Mouse (Mus musculus) hindbrain, postnatal 0 days (tissue): ENCODE measurements at regions not wholly inside any gene's neighbourhood (a gene's known extent, or its start where the extent isn't known, plus 50 kb on each side); places are given as distances from the start of the nearest gene placed in this dataset.

Experiments
- ATAC-seq: fragments of 200-750 bp; cut with Nextera tagmentation; 2 replicates; pipeline ENCODE4 v1.8.0; 2017; ENCODE audit warnings: mild to moderate bottlenecking, moderate TSS enrichment, moderate library complexity
- DNase-seq: peaks from one replicate; pipeline ENCODE4 v3.0.0-alpha.2; 2015; ENCODE audit warnings: low spot score
- H3K27ac ChIP-seq: fragments of 300-500 bp; sonication (generic); 2 replicates; pipeline ENCODE4 v1.5.1; 2014; ENCODE audit warnings: mild to moderate bottlenecking
- H3K27me3 ChIP-seq: fragments of 300-500 bp; sonication (generic); 2 replicates; pipeline ENCODE4 v1.6.1; 2014; ENCODE audit warnings: low read length, mixed read lengths; ENCODE audit not compliant: insufficient read depth
- H3K36me3 ChIP-seq: fragments of 300-500 bp; sonication (generic); 2 replicates; pipeline ENCODE4 v1.6.1; 2014; ENCODE audit warnings: low read length, mixed read lengths; ENCODE audit not compliant: insufficient read depth
- H3K4me1 ChIP-seq: fragments of 300-500 bp; sonication (generic); 2 replicates; pipeline ENCODE4 v1.6.1; 2014; ENCODE audit warnings: antibody characterized with exemption, low read length, mixed read lengths; ENCODE audit not compliant: insufficient read depth
- H3K4me2 ChIP-seq: fragments of 300-500 bp; sonication (generic); 2 replicates; pipeline ENCODE4 v1.6.1; 2014; ENCODE audit warnings: low read depth, mild to moderate bottlenecking, low read length, moderate library complexity, mixed read lengths
- H3K4me3 ChIP-seq: fragments of 300-500 bp; sonication (generic); 2 replicates; pipeline ENCODE4 v1.5.1; 2014; ENCODE audit warnings: low read length
- H3K9ac ChIP-seq: fragments of 300-500 bp; sonication (generic); replicated peaks from 2 replicates; pipeline ENCODE4 v1.6.1; 2014; ENCODE audit warnings: mild to moderate bottlenecking, low read length, moderate library complexity, mixed read lengths
- H3K9me3 ChIP-seq: fragments of 300-500 bp; sonication (generic); 2 replicates; pipeline ENCODE4 v1.6.1; 2016; ENCODE audit warnings: low read length, mixed read lengths
- CTCF ChIP-seq: IDR thresholded peaks from 2 replicates; pipeline ENCODE4 v1.5.1; 2016; ENCODE audit warnings: antibody characterized with exemption, control low read depth, low read depth
- WGBS: fragments of 180-500 bp; shearing (Covaris S2); extraction: QIAGEN DNeasy Blood & Tissue Kit; methylation state at CpG from one replicate; pipeline ENCODE4 v1.1.7; 2014; 5-methylcytosine and 5-hydroxymethylcytosine counted together

DNA sequence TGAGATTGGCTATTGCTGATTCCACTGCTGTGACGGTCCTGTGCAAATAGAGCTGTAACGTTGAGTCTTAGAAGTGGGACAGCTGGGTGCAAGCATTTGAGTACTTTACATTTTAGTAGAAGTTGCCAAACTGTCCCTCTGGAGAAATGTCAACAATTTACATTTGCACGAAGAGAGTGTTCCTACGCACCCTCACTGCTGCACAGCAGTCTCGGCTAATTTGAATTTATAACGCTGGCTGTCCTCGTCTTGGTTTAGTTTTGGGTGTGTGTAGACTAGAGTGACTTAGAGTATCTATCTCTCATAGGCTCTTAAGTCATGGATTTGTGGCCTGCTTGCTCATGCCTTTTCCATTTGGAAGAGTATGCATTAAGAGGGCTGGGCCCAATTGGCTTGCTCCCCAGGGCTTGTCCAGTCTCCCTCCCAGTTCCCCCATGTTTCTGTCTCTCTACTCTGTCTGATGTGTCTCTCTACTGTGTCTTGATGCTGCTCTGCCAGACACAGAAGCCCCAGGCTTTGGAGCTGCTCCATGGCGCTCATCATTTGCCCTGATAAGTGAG is 79.8 kb upstream of the Mphosph6 start:
- Histone ChIP-seq H3K27me3 (no peaks in the 10 kb centered on the region), H3K4me1 (no peaks in the 10 kb centered on the region), H3K9me3 (no peaks in the 10 kb centered on the region), H3K27ac (no peak overlapping the region), H3K4me2 (no peak overlapping the region), H3K36me3 (no peaks in the 10 kb centered on the region), H3K9ac (no peak overlapping the region), H3K4me3 (no peak overlapping the region)
- 87% methylated on average over 8 of the region's 8 CpGs for WGBS
- no peak for TF ChIP-seq CTCF
- DNase-seq (no peak), ATAC-seq (no peak)

DNA sequence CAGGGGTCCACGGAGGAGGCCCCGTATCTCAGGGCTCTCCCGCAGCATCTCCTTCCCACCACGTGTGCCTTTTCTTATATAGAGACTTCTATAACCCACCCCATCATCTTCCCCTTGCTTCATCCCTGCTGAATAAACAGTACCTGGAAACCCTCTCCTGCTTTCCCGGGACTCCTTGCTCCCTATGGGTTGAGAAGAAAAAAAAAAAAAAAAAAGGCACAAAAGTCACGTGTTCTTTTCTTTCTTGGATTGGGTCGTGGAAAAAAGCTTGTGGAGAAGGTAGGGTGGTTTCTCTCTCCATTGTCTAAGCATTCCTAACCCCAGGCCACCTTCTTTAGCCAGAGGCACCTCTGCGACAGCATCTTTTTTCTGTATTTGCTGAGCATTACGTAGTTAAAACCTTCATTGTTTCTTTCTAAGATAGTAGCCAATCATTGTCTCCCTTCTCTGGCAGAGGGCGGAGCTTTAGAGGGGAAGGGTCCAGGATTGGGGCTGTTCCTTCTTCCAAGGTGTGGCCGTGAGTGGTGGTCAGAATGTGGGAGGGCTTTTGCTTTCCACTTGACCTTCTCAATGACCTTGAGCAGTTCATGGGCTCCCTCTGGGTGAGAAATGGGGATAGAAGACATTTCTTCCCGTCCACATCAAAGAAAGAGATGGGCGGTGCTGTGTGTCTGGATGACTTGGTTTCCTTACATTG is 78.7 kb upstream of the Mphosph6 start:
- Histone ChIP-seq H3K4me1 (no peaks in the 10 kb centered on the region), H3K4me2 (no peak overlapping the region), H3K4me3 (no peak overlapping the region), H3K9me3 (no peaks in the 10 kb centered on the region), H3K36me3 (no peaks in the 10 kb centered on the region), H3K9ac (no peak overlapping the region), H3K27me3 (no peaks in the 10 kb centered on the region), H3K27ac (no peak overlapping the region)
- 69% methylated on average over 13 of the region's 13 CpGs for WGBS
- no peak for ATAC-seq
- no peak for DNase-seq
- no peak for TF ChIP-seq CTCF

DNA sequence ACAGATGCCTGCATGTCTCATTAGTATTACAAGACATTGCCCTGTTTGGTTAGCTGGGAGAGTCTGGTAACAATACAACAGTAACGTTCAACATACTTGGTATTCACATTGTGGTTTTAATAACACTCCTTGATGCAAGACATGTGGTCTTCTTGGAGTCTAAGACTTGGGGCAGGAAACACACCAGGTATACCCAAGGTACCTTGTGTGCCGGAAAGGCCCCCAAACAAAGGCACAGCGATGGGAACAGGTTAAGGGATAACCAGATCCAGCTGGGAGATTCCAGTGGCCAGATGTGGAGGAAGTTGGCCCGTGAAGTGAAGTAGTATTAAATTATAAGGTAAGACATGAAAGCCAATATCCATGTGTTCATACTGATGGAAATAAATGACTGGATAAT is 71.9 kb upstream of the Mphosph6 start:
- DNase-seq (no peak), ATAC-seq (no peak)
- H3K27me3 ChIP-seq = no peaks in the 10 kb centered on the region
- H3K9me3 ChIP-seq = no peaks in the 10 kb centered on the region
- H3K4me2 ChIP-seq = no peak overlapping the region
- H3K4me1 ChIP-seq = no peaks in the 10 kb centered on the region
- no peak overlapping the region for H3K9ac ChIP-seq
- no peaks in the 10 kb centered on the region for H3K36me3 ChIP-seq
- no peak overlapping the region for H3K27ac ChIP-seq
- TF ChIP-seq CTCF = no peak
- WGBS = 74% methylated on average over 4 of the region's 4 CpGs
- no peak overlapping the region for H3K4me3 ChIP-seq

DNA sequence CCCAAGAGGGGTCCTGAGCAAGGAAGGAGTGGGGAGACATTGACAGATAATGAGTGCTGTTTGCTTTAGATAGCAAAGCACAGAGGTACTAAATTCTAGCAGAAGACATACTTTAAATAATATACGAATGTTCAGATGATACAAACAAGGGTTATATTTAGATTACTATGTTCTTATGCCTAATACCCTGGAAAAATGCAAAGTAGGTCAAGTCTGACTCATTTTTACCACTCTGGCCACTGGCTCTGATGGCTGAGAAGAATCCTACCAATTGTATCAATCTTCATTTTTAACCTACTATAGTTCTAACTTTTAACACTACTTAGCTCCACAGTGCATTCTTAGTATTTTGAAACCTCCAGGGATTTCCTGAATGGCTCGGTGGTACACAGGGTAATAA is 65.4 kb upstream of the Mphosph6 start:
- H3K27me3 ChIP-seq = no peaks in the 10 kb centered on the region
- WGBS = 87% methylated on average over 2 of the region's 2 CpGs
- H3K4me3 ChIP-seq = no peak overlapping the region
- no peaks in the 10 kb centered on the region for H3K36me3 ChIP-seq
- H3K4me1 ChIP-seq = no peaks in the 10 kb centered on the region
- H3K9me3 ChIP-seq = no peaks in the 10 kb centered on the region
- H3K4me2 ChIP-seq = no peak overlapping the region
- ATAC-seq (no peak), DNase-seq (no peak)
- no peak for TF ChIP-seq CTCF
- H3K27ac ChIP-seq = no peak overlapping the region
- H3K9ac ChIP-seq = no peak overlapping the region

DNA sequence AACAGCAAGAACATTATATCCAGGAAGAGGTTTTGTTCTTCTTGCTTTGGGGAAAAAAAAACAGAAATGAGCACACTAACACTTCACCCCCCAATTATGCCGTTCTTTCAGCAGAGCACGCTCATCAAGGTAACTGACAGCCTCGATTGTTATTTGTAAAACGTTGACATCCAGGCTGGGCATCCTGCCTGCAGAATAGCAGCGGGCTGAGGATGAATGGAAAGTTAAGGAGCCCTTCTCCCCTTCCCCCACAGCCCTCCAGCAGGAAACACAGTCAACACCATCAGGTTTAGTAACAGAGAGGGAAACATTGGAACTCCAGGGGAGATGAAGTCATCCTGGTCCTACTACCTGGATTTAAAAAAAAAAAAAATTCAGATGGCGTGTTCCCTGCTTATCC is 63.3 kb upstream of the Mphosph6 start:
- no peak for ATAC-seq
- Histone ChIP-seq H3K4me3 (no peak overlapping the region), H3K9me3 (no peaks in the 10 kb centered on the region), H3K4me1 (no peaks in the 10 kb centered on the region), H3K9ac (no peak overlapping the region), H3K27ac (no peak overlapping the region), H3K4me2 (no peak overlapping the region), H3K36me3 (no peaks in the 10 kb centered on the region), H3K27me3 (no peaks in the 10 kb centered on the region)
- no peak for DNase-seq
- TF ChIP-seq CTCF = no peak
- 21% methylated on average over 6 of the region's 6 CpGs for WGBS

DNA sequence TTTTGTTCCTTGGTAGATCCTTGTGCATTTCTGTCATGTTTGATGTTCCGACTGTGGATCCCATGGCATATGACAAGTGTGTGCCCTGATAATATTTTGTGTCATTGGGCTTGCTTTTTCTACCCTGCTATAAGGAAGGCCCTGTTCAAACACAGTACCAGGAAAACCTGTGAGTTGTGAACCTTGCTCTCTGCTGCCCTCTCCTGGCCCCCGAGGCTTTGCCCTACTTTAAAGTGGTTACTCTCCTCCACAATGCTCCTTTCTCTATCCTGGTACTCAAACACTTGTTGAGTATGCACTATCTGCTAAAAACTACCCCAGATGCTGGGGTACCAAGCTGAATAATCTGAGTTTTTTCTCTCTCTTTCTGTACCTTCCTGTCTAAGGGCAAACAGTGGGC is 62.1 kb upstream of the Mphosph6 start:
- H3K27ac ChIP-seq = no peak overlapping the region
- H3K4me3 ChIP-seq = no peak overlapping the region
- H3K36me3 ChIP-seq = no peaks in the 10 kb centered on the region
- TF ChIP-seq CTCF = peak; percentile 78
- no peak overlapping the region for H3K9ac ChIP-seq
- no peaks in the 10 kb centered on the region for H3K27me3 ChIP-seq
- H3K4me2 ChIP-seq = no peak overlapping the region
- no peaks in the 10 kb centered on the region for H3K4me1 ChIP-seq
- H3K9me3 ChIP-seq = no peaks in the 10 kb centered on the region
- DNase-seq (peak; percentile 68), ATAC-seq (no peak)
- 49% methylated on average over 2 of the region's 2 CpGs for WGBS

DNA sequence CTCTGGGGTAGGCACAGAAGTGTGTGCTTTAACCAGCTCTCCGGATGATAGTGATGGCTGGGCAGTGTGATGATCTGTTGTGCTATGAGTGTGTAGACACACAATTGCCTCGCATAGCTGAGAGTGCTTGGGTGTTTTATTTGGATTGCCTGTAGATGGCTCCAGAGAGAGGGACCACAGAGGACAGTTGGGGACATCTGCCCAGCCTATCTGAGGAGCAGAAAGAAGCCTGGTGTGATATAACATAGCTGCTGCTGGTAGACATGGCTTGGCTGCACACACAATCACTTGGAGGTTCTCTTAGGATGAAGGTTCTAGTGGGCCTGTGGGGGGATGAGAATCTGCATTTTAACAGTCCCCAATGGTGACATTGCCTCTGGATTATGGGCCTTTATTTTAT is 60.6 kb upstream of the Mphosph6 start:
- WGBS = 76% methylated on average over 2 of the region's 2 CpGs
- no peak overlapping the region for H3K4me3 ChIP-seq
- no peak overlapping the region for H3K9ac ChIP-seq
- no peak overlapping the region for H3K4me2 ChIP-seq
- DNase-seq = no peak
- no peaks in the 10 kb centered on the region for H3K9me3 ChIP-seq
- ATAC-seq = no peak
- no peaks in the 10 kb centered on the region for H3K36me3 ChIP-seq
- H3K27ac ChIP-seq = no peak overlapping the region
- no peaks in the 10 kb centered on the region for H3K4me1 ChIP-seq
- H3K27me3 ChIP-seq = no peaks in the 10 kb centered on the region
- peak; percentile 21; the same call in 1 of the 2 replicates for TF ChIP-seq CTCF
